Mouse (Mus musculus) ES-CJ7 (cell line): ENCODE data around the gene Sox6.
A peak's percentile ranks its signal among the peaks of the same experiment; 100 is the strongest.
"Not testable (repeated sequence)": the region's sequence is repeated elsewhere in the genome, so short reads cannot be mapped to it uniquely, and the experiment has no call there.

Experiments
- DNase-seq: peaks from one replicate; pipeline ENCODE4 v3.0.0; 2011; ENCODE audit warnings: low read depth, low spot score

Sox6 gene

GRCm38 (mm10) chr7:116038511-116038910, at the start of gene Sox6:
Sox6 (minus strand) TSS chr7:116038796.
- DNase-seq = peak; percentile 25

- DNase-seq = not testable (repeated sequence)
These were observed 45.8 kb upstream of the Sox6 start, which contains the start of gene Gm4353 for GRCm38 (mm10) chr7:116084366-116084765. Gm4353 (minus strand) TSS chr7:116084635.

- DNase-seq = peak; percentile 28
These were observed 22.1 kb upstream of the Sox6 start for GRCm38 (mm10) chr7:116060739-116061138.

- peak; percentile 16 for DNase-seq
These were observed 1.9 kb upstream of the Sox6 start for GRCm38 (mm10) chr7:116040470-116041019.

- DNase-seq = peak; percentile 75
These were observed 1.2 kb upstream of the Sox6 start for GRCm38 (mm10) chr7:116039538-116040466.

GRCm38 (mm10) chr7:116039196-116039537, 571 bp upstream of the Sox6 start, which contains the start of gene 1110004F10Rik:
1110004F10Rik (plus strand) TSS chr7:116039397.
- peak; percentile 20 for DNase-seq

GRCm38 (mm10) chr7:116038024-116038423, 572 bp downstream of the Sox6 start:
- DNase-seq = no peak

- peak; percentile 20 for DNase-seq
These were observed 1.7 kb downstream of the Sox6 start for GRCm38 (mm10) chr7:116036591-116037555.

GRCm38 (mm10) chr7:116035504-116035903, 3.1 kb downstream of the Sox6 start:
- DNase-seq = no peak

GRCm38 (mm10) chr7:116034282-116034758, 4.3 kb downstream of the Sox6 start:
- DNase-seq = peak; percentile 84

GRCm38 (mm10) chr7:116033371-116034241, 5.0 kb downstream of the Sox6 start:
- peak; percentile 28 for DNase-seq

- peak; percentile 89 for DNase-seq
These were observed 5.8 kb downstream of the Sox6 start for GRCm38 (mm10) chr7:116032596-116033307.

GRCm38 (mm10) chr7:116031718-116032595, 6.6 kb downstream of the Sox6 start:
- DNase-seq = peak; percentile 34

GRCm38 (mm10) chr7:116031388-116031717, 7.2 kb downstream of the Sox6 start:
- DNase-seq = peak; percentile 33

- DNase-seq = peak; percentile 32
These were observed 7.8 kb downstream of the Sox6 start for GRCm38 (mm10) chr7:116030597-116031387.

- no peak for DNase-seq
These were observed 8.6 kb downstream of the Sox6 start for GRCm38 (mm10) chr7:116029991-116030390.

- DNase-seq = no peak
These were observed 35.9 kb downstream of the Sox6 start for GRCm38 (mm10) chr7:116002726-116003125.

GRCm38 (mm10) chr7:115988109-115988779, 50.4 kb downstream of the Sox6 start:
- DNase-seq = no peak
